Mouse (Mus musculus): ENCODE data around the gene Sh3bp4. TPM values are rescaled to one million over a fixed set of nuclear protein-coding genes. Genes with fewer than 3 reads are reported as not detected.
A peak's percentile ranks its signal among the peaks of the same experiment; 100 is the strongest.

The Sh3bp4 gene
- polyA plus RNA-seq, 1 experiment from 2014 or later, result 15.7 TPM

GRCm38 (mm10) chr1:89041290-89041689 lies 28.9 kb upstream of the Sh3bp4 start:
- Histone ChIP-seq H3K4me3 (replicated peaks; ENCODE audit: low read length) (no peak overlapping the region), H3K27ac (no peak overlapping the region), H3K9me3 (ENCODE audit: control insufficient read depth, low read length) (no peaks in the 10 kb centered on the region), H3K9ac (no peak overlapping the region), H3K4me2 (replicated peaks) (no peak overlapping the region), H3K4me1 (replicated peaks; ENCODE audit: control insufficient read depth, insufficient read depth, low read length) (no peaks in the 10 kb centered on the region), H3K27me3 (ENCODE audit: control insufficient read depth, insufficient read depth, low read length) (no peaks in the 10 kb centered on the region), H3K36me3 (replicated peaks; ENCODE audit: control insufficient read depth, insufficient read depth) (no peaks in the 10 kb centered on the region)
- WGBS, result 62% methylated on average over 5 of the region's 5 CpGs
- DNase-seq (ENCODE audit: low spot score) (no peak), ATAC-seq (ENCODE audit: low FRiP score) (no peak)

DNA sequence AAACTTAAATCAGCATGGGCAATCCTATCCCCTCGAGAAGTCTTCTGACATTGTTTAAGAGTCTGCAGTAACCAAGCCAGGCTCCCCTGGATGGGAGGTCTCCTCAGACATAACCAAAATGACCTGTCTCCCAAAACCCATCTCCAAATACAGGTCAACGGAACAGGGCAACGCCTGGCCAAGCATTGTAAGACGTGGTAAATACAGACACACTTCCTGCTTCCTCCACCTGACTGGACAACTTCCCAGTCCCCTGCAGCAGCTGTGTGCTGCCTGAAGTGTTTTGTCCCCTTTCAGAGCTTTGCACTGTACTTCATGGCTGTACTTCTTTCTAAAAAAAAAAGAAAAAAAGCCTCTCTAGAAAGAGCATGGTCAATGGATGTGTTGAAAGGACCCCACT lies 28.1 kb upstream of the Sh3bp4 start:
- no peak overlapping the region for H3K27ac ChIP-seq
- WGBS, result 85% methylated on average over 4 of the region's 4 CpGs
- no peaks in the 10 kb centered on the region for H3K36me3 ChIP-seq (replicated peaks; ENCODE audit: control insufficient read depth, insufficient read depth)
- no peaks in the 10 kb centered on the region for H3K4me1 ChIP-seq (replicated peaks; ENCODE audit: control insufficient read depth, insufficient read depth, low read length)
- H3K9ac ChIP-seq, result no peak overlapping the region
- no peaks in the 10 kb centered on the region for H3K27me3 ChIP-seq (ENCODE audit: control insufficient read depth, insufficient read depth, low read length)
- H3K4me3 ChIP-seq (replicated peaks; ENCODE audit: low read length), result no peak overlapping the region
- no peak for DNase-seq (ENCODE audit: low spot score)
- no peak for ATAC-seq (ENCODE audit: low FRiP score)
- no peak overlapping the region for H3K4me2 ChIP-seq (replicated peaks)
- H3K9me3 ChIP-seq (ENCODE audit: control insufficient read depth, low read length), result no peaks in the 10 kb centered on the region

DNA sequence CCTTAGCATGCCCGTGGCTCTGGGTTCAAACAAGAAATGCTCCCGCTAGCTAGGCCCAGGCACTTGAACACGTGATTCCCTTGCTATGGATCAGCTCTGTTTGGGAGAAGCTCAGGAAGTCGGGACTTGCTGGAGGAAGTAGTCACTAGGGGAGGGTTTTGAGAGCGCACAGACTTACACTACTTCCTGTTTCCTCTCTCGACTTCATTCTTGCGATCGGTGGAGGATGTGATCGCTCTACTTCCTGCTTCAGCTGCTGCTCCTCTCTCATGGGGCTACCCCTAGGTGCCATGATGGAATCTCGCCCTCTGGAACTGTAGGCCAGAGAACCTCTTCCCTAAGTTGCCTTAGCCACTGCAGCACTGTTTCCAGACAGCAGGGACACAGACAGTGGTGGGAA lies 27.3 kb upstream of the Sh3bp4 start:
- 94% methylated on average over 10 of the region's 10 CpGs for WGBS
- Histone ChIP-seq H3K9me3 (ENCODE audit: control insufficient read depth, low read length) (no peaks in the 10 kb centered on the region), H3K4me2 (replicated peaks) (no peak overlapping the region), H3K4me1 (replicated peaks; ENCODE audit: control insufficient read depth, insufficient read depth, low read length) (no peaks in the 10 kb centered on the region), H3K36me3 (replicated peaks; ENCODE audit: control insufficient read depth, insufficient read depth) (no peaks in the 10 kb centered on the region), H3K27me3 (ENCODE audit: control insufficient read depth, insufficient read depth, low read length) (no peaks in the 10 kb centered on the region), H3K27ac (no peak overlapping the region), H3K4me3 (replicated peaks; ENCODE audit: low read length) (no peak overlapping the region), H3K9ac (no peak overlapping the region)
- DNase-seq (ENCODE audit: low spot score) (no peak), ATAC-seq (ENCODE audit: low FRiP score) (no peak)

DNA sequence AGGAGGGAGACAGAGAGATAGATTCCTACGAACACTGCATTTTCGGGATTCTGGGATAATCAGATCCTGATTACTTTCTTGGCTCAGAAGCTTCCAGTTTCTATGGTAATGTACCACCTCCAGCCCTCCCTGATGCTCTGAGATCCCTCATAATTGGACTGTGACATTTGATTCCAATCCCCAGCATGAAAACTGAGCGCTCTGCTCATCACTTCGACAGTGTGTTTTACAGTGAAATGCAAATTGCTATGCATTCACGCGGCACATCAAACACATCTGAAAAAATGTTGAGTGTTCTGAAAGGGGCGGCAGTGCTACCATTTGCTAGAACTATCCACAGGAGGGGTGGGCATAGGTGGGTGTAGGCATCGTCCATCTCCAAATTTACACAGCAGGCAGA lies 24.8 kb upstream of the Sh3bp4 start:
- H3K4me2 ChIP-seq (replicated peaks), result no peak overlapping the region
- no peaks in the 10 kb centered on the region for H3K36me3 ChIP-seq (replicated peaks; ENCODE audit: control insufficient read depth, insufficient read depth)
- peak overlapping the region; percentile 2; the same call in 1 of the 2 replicates for H3K27ac ChIP-seq
- no peak overlapping the region for H3K9ac ChIP-seq
- H3K9me3 ChIP-seq (ENCODE audit: control insufficient read depth, low read length), result no peaks in the 10 kb centered on the region
- DNase-seq (ENCODE audit: low spot score) (no peak), ATAC-seq (ENCODE audit: low FRiP score) (no peak)
- H3K4me3 ChIP-seq (replicated peaks; ENCODE audit: low read length), result no peak overlapping the region
- WGBS, result 66% methylated on average over 8 of the region's 8 CpGs
- no peaks in the 10 kb centered on the region for H3K27me3 ChIP-seq (ENCODE audit: control insufficient read depth, insufficient read depth, low read length)
- H3K4me1 ChIP-seq (replicated peaks; ENCODE audit: control insufficient read depth, insufficient read depth, low read length), result no peaks in the 10 kb centered on the region

DNA sequence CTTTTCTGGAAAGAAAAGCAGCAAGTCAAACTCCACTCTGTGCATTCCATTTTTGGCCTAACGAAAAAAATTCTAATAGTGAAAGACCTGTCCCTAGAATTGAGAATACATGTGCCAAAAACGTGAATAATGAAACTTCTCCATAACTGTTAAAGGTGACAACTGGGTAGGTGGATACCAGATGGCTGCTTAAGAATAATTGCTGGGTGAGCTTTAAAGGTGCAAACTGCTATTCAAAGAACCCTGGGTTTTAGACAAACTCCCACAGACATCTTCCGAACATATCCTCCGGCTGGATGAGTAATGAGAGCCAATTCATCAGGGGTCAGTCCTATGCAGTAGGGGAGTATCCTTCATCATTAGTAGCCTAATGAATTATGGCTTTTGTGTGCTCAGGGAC lies 20.7 kb upstream of the Sh3bp4 start:
- no peak overlapping the region for H3K4me3 ChIP-seq (replicated peaks; ENCODE audit: low read length)
- 77% methylated on average over 4 of the region's 4 CpGs for WGBS

GRCm38 (mm10) chr1:89056175-89056574 lies 14.0 kb upstream of the Sh3bp4 start:
- Histone ChIP-seq H3K4me2 (replicated peaks) (no peak overlapping the region), H3K9me3 (ENCODE audit: control insufficient read depth, low read length) (0 out of 2 replicates have a peak, but pooled peaks cover under 1% of the 10 kb centered on the region), H3K4me3 (replicated peaks; ENCODE audit: low read length) (no peak overlapping the region), H3K27me3 (ENCODE audit: control insufficient read depth, insufficient read depth, low read length) (no peaks in the 10 kb centered on the region), H3K4me1 (replicated peaks; ENCODE audit: control insufficient read depth, insufficient read depth, low read length) (no peaks in the 10 kb centered on the region), H3K36me3 (replicated peaks; ENCODE audit: control insufficient read depth, insufficient read depth) (no peaks in the 10 kb centered on the region), H3K27ac (no peak overlapping the region), H3K9ac (no peak overlapping the region)
- DNase-seq (ENCODE audit: low spot score) (no peak), ATAC-seq (ENCODE audit: low FRiP score) (no peak)
- 73% methylated on average over 1 of the region's 1 CpGs for WGBS

More for the DNA sequence above, 20.7 kb upstream of the Sh3bp4 start:
- DNase-seq (ENCODE audit: low spot score) (no peak), ATAC-seq (ENCODE audit: low FRiP score) (no peak)
- Histone ChIP-seq H3K4me1 (replicated peaks; ENCODE audit: control insufficient read depth, insufficient read depth, low read length) (no peaks in the 10 kb centered on the region), H3K9me3 (ENCODE audit: control insufficient read depth, low read length) (no peaks in the 10 kb centered on the region), H3K36me3 (replicated peaks; ENCODE audit: control insufficient read depth, insufficient read depth) (no peaks in the 10 kb centered on the region), H3K4me2 (replicated peaks) (no peak overlapping the region), H3K27ac (no peak overlapping the region), H3K9ac (no peak overlapping the region), H3K27me3 (ENCODE audit: control insufficient read depth, insufficient read depth, low read length) (no peaks in the 10 kb centered on the region)

DNA sequence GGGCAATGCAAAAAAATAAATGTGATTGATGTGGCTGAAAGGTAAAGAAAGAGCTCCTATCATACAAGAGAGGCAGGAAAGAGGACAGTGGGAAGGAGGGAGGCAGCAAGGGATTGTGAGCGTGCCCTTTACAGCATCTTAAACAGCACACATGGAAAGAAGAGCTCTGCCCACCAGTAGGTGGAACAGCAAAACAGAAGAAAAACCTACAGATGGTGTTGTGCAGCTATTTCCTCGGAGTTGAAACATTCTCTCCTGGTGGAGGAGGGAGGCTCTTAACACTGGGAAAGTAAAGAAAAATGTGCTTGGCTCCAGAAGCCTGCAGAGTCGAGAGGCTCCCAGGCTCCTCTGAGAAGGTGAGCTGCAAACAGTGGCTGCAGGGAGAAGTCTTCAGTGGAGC lies 12.8 kb upstream of the Sh3bp4 start:
- H3K27me3 ChIP-seq (ENCODE audit: control insufficient read depth, insufficient read depth, low read length), result no peaks in the 10 kb centered on the region
- no peaks in the 10 kb centered on the region for H3K36me3 ChIP-seq (replicated peaks; ENCODE audit: control insufficient read depth, insufficient read depth)
- H3K9me3 ChIP-seq (ENCODE audit: control insufficient read depth, low read length), result 0 out of 2 replicates have a peak, but pooled peaks cover 7% of the 10 kb centered on the region
- no peak overlapping the region for H3K4me3 ChIP-seq (replicated peaks; ENCODE audit: low read length)
- no peak overlapping the region for H3K9ac ChIP-seq
- H3K27ac ChIP-seq, result no peak overlapping the region
- no peak for DNase-seq (ENCODE audit: low spot score)
- H3K4me1 ChIP-seq (replicated peaks; ENCODE audit: control insufficient read depth, insufficient read depth, low read length), result no peaks in the 10 kb centered on the region
- no peak for ATAC-seq (ENCODE audit: low FRiP score)
- WGBS, result 82% methylated on average over 3 of the region's 3 CpGs
- H3K4me2 ChIP-seq (replicated peaks), result no peak overlapping the region

DNA sequence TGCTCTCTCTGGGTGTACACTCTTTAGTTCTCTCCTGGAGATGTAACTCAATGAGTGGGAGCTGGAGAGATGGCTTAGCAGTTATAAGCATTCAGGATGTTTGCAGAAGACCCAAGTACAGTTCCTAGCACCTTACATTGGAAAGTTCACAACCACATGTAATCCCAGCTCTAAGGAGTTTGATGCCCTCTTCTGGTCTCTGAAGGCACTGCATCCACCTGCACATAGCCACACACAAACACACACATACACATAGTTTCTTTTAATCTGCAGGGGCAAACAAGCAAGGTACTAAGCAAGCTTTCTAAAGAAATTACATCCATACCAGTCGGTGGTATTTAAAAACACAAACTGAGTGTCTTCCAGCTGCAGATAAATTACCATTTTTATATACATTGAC lies 12.2 kb upstream of the Sh3bp4 start:
- Histone ChIP-seq H3K4me1 (replicated peaks; ENCODE audit: control insufficient read depth, insufficient read depth, low read length) (no peaks in the 10 kb centered on the region), H3K9ac (no peak overlapping the region), H3K27ac (no peak overlapping the region), H3K4me3 (replicated peaks; ENCODE audit: low read length) (no peak overlapping the region), H3K4me2 (replicated peaks) (no peak overlapping the region), H3K27me3 (ENCODE audit: control insufficient read depth, insufficient read depth, low read length) (no peaks in the 10 kb centered on the region), H3K36me3 (replicated peaks; ENCODE audit: control insufficient read depth, insufficient read depth) (no peaks in the 10 kb centered on the region), H3K9me3 (ENCODE audit: control insufficient read depth, low read length) (0 out of 2 replicates have a peak, but pooled peaks cover 7% of the 10 kb centered on the region)
- DNase-seq (ENCODE audit: low spot score), result no peak
- no peak for ATAC-seq (ENCODE audit: low FRiP score)
- 94% methylated on average over 1 of the region's 1 CpGs for WGBS

GRCm38 (mm10) chr1:89062977-89063376 lies 7.2 kb upstream of the Sh3bp4 start:
- Histone ChIP-seq H3K9ac (no peak overlapping the region), H3K9me3 (ENCODE audit: control insufficient read depth, low read length) (0 out of 2 replicates have a peak, but pooled peaks cover 7% of the 10 kb centered on the region), H3K4me3 (replicated peaks; ENCODE audit: low read length) (no peak overlapping the region), H3K4me2 (replicated peaks) (no peak overlapping the region), H3K27ac (no peak overlapping the region), H3K36me3 (replicated peaks; ENCODE audit: control insufficient read depth, insufficient read depth) (no peaks in the 10 kb centered on the region), H3K4me1 (replicated peaks; ENCODE audit: control insufficient read depth, insufficient read depth, low read length) (no peaks in the 10 kb centered on the region), H3K27me3 (ENCODE audit: control insufficient read depth, insufficient read depth, low read length) (no peaks in the 10 kb centered on the region)
- DNase-seq (ENCODE audit: low spot score) (no peak), ATAC-seq (ENCODE audit: low FRiP score) (no peak)
- 85% methylated on average over 4 of the region's 4 CpGs for WGBS

GRCm38 (mm10) chr1:89063800-89064199 lies 6.4 kb upstream of the Sh3bp4 start:
- Histone ChIP-seq H3K9me3 (ENCODE audit: control insufficient read depth, low read length) (0 out of 2 replicates have a peak, but pooled peaks cover 7% of the 10 kb centered on the region), H3K4me3 (replicated peaks; ENCODE audit: low read length) (no peak overlapping the region), H3K9ac (no peak overlapping the region), H3K27me3 (ENCODE audit: control insufficient read depth, insufficient read depth, low read length) (no peaks in the 10 kb centered on the region), H3K27ac (no peak overlapping the region), H3K36me3 (replicated peaks; ENCODE audit: control insufficient read depth, insufficient read depth) (no peaks in the 10 kb centered on the region), H3K4me2 (replicated peaks) (no peak overlapping the region), H3K4me1 (replicated peaks; ENCODE audit: control insufficient read depth, insufficient read depth, low read length) (peaks cover 3% of the 10 kb centered on the region; the same call in 1 of the 2 replicates)
- ATAC-seq (ENCODE audit: low FRiP score) (no peak), DNase-seq (ENCODE audit: low spot score) (no peak)
- 90% methylated on average over 3 of the region's 3 CpGs for WGBS

Measured in hindbrain, embryonic 14.5 days (tissue).